Mouse (Mus musculus) midbrain, embryonic 14.5 days (tissue): ENCODE measurements around the gene Dph2. TPM values are rescaled to one million over a fixed set of nuclear protein-coding genes. Genes with fewer than 3 reads are reported as not detected.
A peak's percentile ranks its signal among the peaks of the same experiment; 100 is the strongest.

Source experiments
- ATAC-seq: fragments of 200-750 bp; cut with Nextera tagmentation; 2 replicates; pipeline ENCODE4 v1.8.0; 2017; ENCODE audit warnings: moderate number of reproducible peaks, moderate library complexity; ENCODE audit not compliant: low FRiP score, low TSS enrichment
- DNase-seq: peaks from one replicate; pipeline ENCODE4 v3.0.0-alpha.2; 2015
- H3K27ac ChIP-seq: fragments of 300-500 bp; sonication (generic); replicated peaks from 2 replicates; pipeline ENCODE4 v1.5.1; 2014; ENCODE audit warnings: mild to moderate bottlenecking, low read depth, low read length, moderate library complexity
- H3K27me3 ChIP-seq: fragments of 300-500 bp; sonication (generic); 2 replicates; pipeline ENCODE4 v1.6.1; 2014; ENCODE audit warnings: low read length, control low read depth, mixed read lengths; ENCODE audit not compliant: control insufficient read depth, insufficient read depth
- H3K36me3 ChIP-seq: fragments of 300-500 bp; sonication (generic); 2 replicates; pipeline ENCODE4 v1.6.1; 2014; ENCODE audit warnings: low read length, control low read depth; ENCODE audit not compliant: control insufficient read depth, insufficient read depth
- H3K4me1 ChIP-seq: fragments of 300-500 bp; sonication (generic); 2 replicates; pipeline ENCODE4 v1.6.1; 2014; ENCODE audit warnings: mild to moderate bottlenecking, antibody characterized with exemption, low read length, control low read depth; ENCODE audit not compliant: control insufficient read depth, insufficient read depth
- H3K4me2 ChIP-seq: fragments of 300-500 bp; sonication (generic); 2 replicates; pipeline ENCODE4 v1.6.1; 2014; ENCODE audit warnings: mild to moderate bottlenecking, low read length, moderate library complexity
- H3K4me3 ChIP-seq: fragments of 300-500 bp; sonication (generic); replicated peaks from 2 replicates; pipeline ENCODE4 v1.5.1; 2014; ENCODE audit warnings: low read depth, low read length
- H3K9ac ChIP-seq: fragments of 300-500 bp; sonication (generic); replicated peaks from 2 replicates; pipeline ENCODE4 v1.6.1; 2014; ENCODE audit warnings: mild to moderate bottlenecking, low read length, moderate library complexity
- H3K9me3 ChIP-seq: fragments of 300-500 bp; sonication (generic); 2 replicates; pipeline ENCODE4 v1.6.1; 2016; ENCODE audit warnings: low read length, control low read depth, mixed read lengths; ENCODE audit not compliant: control insufficient read depth
- WGBS: fragments of 180-500 bp; shearing (Covaris S2); extraction: QIAGEN DNeasy Blood & Tissue Kit; methylation state at CpG from one replicate; pipeline ENCODE4 v1.1.7; 2014; 5-methylcytosine and 5-hydroxymethylcytosine counted together
- polyA plus RNA-seq: library from polyadenylated mRNA; unstranded; fragments of >200 nt; fragmentation: Nextera tagmentation; extraction: Ambion mirVana; gene quantifications from 2 replicates; pipeline ENCODE4 v1.2.1, GENCODE M21; 2014

Gene Dph2
- polyA plus RNA-seq, 1 experiment from 2014 or later = 20.6 TPM

DNA sequence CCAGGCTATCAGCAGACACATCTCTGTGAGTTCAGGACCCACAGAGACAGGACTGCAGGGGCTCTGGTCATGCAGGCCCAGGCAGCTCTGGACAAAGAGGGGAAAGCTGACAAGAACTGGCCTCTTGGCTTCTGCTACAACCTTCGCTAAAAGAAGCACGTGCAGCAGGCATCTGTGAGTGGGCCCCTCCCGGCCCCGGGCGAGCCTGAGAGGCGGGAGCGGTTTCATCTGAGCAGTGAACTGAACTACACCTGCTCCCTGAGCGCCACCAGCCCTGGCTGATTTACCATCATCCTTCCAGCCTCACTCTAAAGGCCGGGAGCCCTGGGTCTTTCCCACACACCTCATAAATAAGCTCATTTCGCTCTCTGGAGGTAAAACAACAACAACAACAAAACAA, 13.5 kb downstream of the Dph2 start:
- DNase-seq = no peak
- Histone ChIP-seq H3K9me3 (no peaks in the 10 kb centered on the region), H3K36me3 (peaks cover 72% of the 10 kb centered on the region), H3K4me1 (peaks cover 15% of the 10 kb centered on the region), H3K4me3 (no peak overlapping the region), H3K27ac (no peak overlapping the region), H3K9ac (no peak overlapping the region), H3K4me2 (no peak overlapping the region), H3K27me3 (no peaks in the 10 kb centered on the region)
- 61% methylated on average over 10 of the region's 10 CpGs for WGBS
- ATAC-seq = no peak

DNA sequence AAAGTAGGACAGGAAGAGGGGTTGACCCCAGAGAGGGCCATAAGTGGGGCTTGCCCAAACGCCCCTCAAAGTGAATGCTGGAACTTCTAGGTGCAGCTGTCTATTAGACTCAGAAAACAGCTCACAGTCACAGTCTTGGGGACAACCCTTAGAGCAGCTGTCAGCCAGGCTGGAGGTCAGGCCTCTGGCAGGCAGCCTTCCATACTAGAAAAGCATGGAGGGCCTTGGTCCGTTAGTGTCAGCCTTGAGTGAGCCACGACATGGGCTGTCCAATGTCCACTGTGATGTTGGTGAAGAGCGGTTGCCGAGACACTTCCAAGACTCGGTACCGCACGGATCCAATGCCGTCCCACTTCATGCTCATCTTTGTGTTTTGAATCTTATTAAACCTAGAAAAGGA, 18.2 kb downstream of the Dph2 start:
- Histone ChIP-seq H3K9me3 (no peaks in the 10 kb centered on the region), H3K4me3 (no peak overlapping the region), H3K27me3 (no peaks in the 10 kb centered on the region), H3K9ac (no peak overlapping the region), H3K4me1 (no peaks in the 10 kb centered on the region), H3K4me2 (no peak overlapping the region), H3K36me3 (peaks cover 53% of the 10 kb centered on the region), H3K27ac (no peak overlapping the region)
- 90% methylated on average over 9 of the region's 9 CpGs for WGBS
- ATAC-seq = no peak
- no peak for DNase-seq

DNA sequence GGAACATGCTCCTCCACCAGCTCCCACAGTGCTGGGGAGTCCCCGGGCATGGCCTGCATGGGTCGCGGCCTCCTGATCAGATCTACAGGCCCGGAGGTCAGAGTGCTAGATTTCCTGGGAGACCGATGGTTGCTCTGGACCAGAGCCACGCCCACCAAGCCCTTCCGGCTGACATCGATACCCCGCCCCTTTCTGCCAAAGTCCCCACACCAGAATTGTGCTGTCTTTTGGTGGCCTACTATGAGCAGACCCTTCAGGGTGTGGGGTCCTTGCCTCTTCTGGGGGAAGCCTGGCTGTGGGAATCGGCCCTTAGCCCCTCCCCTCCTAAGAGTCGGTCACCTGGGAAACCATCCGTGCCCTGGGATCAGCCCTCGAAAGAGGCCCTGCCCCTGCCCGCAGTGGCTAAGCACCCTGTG, 19.4 kb downstream of the Dph2 start, which contains the start of gene Ccdc24:
Gene Ccdc24, minus strand, starts transcription at position 87 of the 416 bp plus-strand sequence.
- DNase-seq = peak; percentile 31
- Histone ChIP-seq H3K27ac (no peak within 1 kb of the TSS), H3K9ac (no peak within 1 kb of the TSS), H3K27me3 (no peaks in the 10 kb centered on the region), H3K9me3 (no peaks in the 10 kb centered on the region), H3K36me3 (peaks cover 42% of the 10 kb centered on the region), H3K4me3 (no peak within 1 kb of the TSS), H3K4me1 (no peaks in the 10 kb centered on the region), H3K4me2 (peak within 1 kb of the TSS; percentile 20; the same call in 1 of the 2 replicates)
- ATAC-seq = 0 out of 2 replicates have a peak, but pooled peaks have one; percentile 6
- 4% methylated on average over 14 of the region's 14 CpGs for WGBS

DNA sequence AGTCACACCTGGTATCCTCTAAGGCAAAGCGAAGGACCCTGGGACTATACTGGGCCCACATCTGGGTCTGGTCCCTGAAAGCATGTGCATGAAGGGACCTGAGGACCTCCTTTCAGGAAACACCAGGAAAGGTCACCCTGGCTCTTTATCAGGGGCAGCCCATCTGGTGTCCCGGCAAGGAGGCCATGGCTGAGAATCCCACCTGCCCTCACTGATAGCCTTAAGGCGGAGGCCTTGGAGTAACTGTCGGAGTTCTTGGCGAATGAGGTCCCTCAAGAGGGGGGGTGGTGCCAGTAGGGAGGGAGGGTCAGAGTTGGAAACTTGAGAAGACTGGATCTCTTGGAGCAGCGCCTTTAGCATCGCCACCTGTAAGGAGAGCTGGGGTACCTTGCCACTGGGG, 20.0 kb downstream of the Dph2 start:
- DNase-seq (no peak), ATAC-seq (no peak)
- Histone ChIP-seq H3K9me3 (no peaks in the 10 kb centered on the region), H3K36me3 (peaks cover 35% of the 10 kb centered on the region), H3K4me1 (no peaks in the 10 kb centered on the region), H3K4me3 (no peak overlapping the region), H3K9ac (no peak overlapping the region), H3K27me3 (no peaks in the 10 kb centered on the region), H3K27ac (no peak overlapping the region), H3K4me2 (no peak overlapping the region)
- WGBS = 67% methylated on average over 7 of the region's 7 CpGs

DNA sequence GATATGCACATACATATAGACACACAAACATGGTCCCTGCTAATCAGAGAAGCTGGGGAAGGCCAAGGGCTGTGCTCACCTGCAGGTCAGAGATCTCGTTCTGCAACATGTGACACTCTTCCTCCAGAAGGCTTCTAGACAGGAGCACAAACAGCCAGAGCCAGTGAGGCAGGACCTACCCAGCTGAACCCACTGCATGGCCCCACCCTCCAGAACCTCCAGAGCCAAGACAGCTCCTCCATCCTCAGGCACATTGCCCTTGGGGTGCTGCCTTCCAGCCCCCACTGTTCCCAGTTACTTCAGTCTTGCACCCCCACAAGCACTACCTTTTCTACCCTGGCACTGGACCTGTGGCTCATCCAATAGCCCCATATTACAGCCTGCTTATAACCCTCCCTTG, 21.4 kb downstream of the Dph2 start:
- Histone ChIP-seq H3K4me1 (no peaks in the 10 kb centered on the region), H3K9me3 (no peaks in the 10 kb centered on the region), H3K4me2 (no peak overlapping the region), H3K27ac (no peak overlapping the region), H3K36me3 (peaks cover 25% of the 10 kb centered on the region), H3K4me3 (no peak overlapping the region), H3K27me3 (no peaks in the 10 kb centered on the region), H3K9ac (no peak overlapping the region)
- ATAC-seq = no peak
- 67% methylated on average over 1 of the region's 1 CpGs for WGBS
- DNase-seq = no peak

DNA sequence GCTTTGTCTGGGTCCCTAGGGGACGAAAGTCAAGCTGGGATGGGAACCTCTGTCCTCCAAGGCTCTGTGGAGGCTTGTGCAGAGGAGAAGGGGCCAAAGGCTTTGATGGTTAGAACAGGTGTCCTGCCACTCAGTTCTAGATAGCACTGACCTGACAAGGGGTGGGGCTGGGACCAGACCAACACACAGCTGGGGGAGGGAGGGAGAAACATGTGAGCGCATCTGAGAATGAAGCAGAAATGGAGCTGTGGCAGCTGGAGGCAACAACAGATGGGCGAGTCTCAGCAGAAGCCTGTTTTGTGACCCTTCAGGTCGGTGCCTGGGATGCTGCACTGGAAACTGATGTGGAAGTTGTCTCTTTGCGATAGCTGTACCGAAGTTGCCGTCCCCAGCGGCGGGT, 22.5 kb downstream of the Dph2 start:
- DNase-seq = no peak
- Histone ChIP-seq H3K27ac (no peak overlapping the region), H3K4me1 (no peaks in the 10 kb centered on the region), H3K4me2 (no peak overlapping the region), H3K36me3 (peaks cover 15% of the 10 kb centered on the region), H3K4me3 (no peak overlapping the region), H3K27me3 (no peaks in the 10 kb centered on the region), H3K9ac (no peak overlapping the region), H3K9me3 (no peaks in the 10 kb centered on the region)
- ATAC-seq = no peak
- WGBS = 72% methylated on average over 9 of the region's 9 CpGs

DNA sequence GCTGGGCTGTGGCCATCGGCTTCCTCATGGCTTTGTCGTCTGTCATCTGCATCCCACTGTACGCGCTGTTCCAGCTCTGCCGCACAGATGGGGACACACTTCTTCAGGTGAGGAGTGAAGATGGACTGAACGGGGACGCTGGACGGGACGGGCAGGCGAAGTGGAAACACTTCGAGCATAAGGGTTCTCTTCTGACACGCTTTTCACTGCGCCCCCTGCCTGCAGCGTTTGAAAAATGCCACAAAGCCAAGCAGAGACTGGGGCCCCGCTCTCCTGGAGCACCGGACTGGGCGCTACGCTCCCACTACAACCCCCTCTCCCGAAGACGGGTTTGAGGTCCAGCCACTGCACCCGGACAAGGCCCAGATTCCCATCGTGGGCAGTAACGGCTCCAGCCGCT, 24.0 kb downstream of the Dph2 start:
- Histone ChIP-seq H3K27ac (no peak overlapping the region), H3K4me1 (no peaks in the 10 kb centered on the region), H3K36me3 (no peaks in the 10 kb centered on the region), H3K27me3 (no peaks in the 10 kb centered on the region), H3K9me3 (no peaks in the 10 kb centered on the region), H3K9ac (no peak overlapping the region; the same call in 1 of the 2 replicates), H3K4me3 (no peak overlapping the region), H3K4me2 (peak overlapping the region; percentile 17; the same call in 1 of the 2 replicates)
- DNase-seq = peak; percentile 82
- WGBS = 19% methylated on average over 24 of the region's 24 CpGs
- ATAC-seq = no peak

DNA sequence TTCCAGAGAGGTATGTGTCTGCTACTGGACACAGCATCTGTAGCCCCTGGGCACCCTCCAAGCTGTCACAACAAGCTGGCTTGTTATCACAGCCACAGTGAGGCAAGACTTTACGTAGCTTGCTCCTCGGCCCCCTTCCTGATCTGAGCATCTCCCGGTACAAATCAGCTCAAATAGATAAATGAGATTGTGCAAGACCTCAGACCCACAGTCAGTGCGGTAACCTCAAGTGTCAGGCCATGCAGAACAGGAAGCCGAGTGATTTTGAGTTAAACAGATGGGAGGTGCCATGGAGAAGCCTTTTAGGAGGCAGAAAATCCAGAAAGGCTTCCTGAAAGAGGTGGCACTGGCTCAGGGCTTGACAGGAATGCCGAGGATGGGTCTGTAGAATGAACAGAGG, 24.8 kb downstream of the Dph2 start:
- no peaks in the 10 kb centered on the region for H3K4me1 ChIP-seq

DNA sequence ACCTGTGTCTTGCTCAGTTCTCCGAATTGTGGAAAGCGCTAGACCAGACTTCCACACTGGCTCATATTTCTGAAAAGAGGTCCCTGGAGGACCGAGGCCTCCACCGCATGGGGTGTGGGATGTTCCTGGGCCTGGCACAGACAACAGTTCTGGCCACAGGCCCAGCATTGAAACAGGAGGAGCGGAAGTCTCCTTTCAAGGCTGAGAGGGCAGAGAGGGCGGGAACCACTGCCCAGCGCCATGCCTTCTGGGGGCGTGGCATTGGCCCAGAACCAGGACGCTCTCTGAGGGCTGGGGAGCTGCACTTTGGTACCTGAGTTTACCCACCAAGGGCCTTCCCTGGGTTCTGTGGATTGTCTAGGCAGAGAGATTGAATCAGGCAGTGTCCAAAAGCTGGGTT, 25.7 kb downstream of the Dph2 start:
- Histone ChIP-seq H3K27me3 (no peaks in the 10 kb centered on the region), H3K27ac (no peak overlapping the region), H3K4me2 (no peak overlapping the region), H3K36me3 (no peaks in the 10 kb centered on the region), H3K4me3 (no peak overlapping the region), H3K9me3 (no peaks in the 10 kb centered on the region), H3K9ac (no peak overlapping the region), H3K4me1 (no peaks in the 10 kb centered on the region)
- DNase-seq (peak; percentile 46), ATAC-seq (no peak)
- WGBS = 58% methylated on average over 9 of the region's 9 CpGs

More for the DNA sequence above, 24.8 kb downstream of the Dph2 start:
- no peaks in the 10 kb centered on the region for H3K9me3 ChIP-seq
- WGBS = 76% methylated on average over 6 of the region's 6 CpGs
- H3K27ac ChIP-seq = no peak overlapping the region
- no peaks in the 10 kb centered on the region for H3K36me3 ChIP-seq
- DNase-seq (no peak), ATAC-seq (no peak)
- no peak overlapping the region for H3K4me2 ChIP-seq
- H3K9ac ChIP-seq = no peak overlapping the region
- no peak overlapping the region for H3K4me3 ChIP-seq
- no peaks in the 10 kb centered on the region for H3K27me3 ChIP-seq
